Mouse (Mus musculus) megakaryocyte, embryonic 14.5 days (primary cell): Measurements from ENCODE around the gene Adpgk.

Source experiments
- FLI1 ChIP-seq: IDR thresholded peaks from 2 replicates; pipeline ENCODE4 v1.6.1; 2012; ENCODE audit warnings: low read length, inconsistent platforms, mixed read lengths
- GATA1 ChIP-seq: IDR thresholded peaks from 3 replicates; pipeline ENCODE4 v1.6.1; 2012; ENCODE audit warnings: mixed read lengths, low read length, inconsistent platforms, borderline replicate concordance

GRCm38 (mm10) chr9:59330055-59330454 is 38.7 kb downstream of the Adpgk start:
- TF ChIP-seq GATA1 (no peak), FLI1 (no peak)
